Mouse (Mus musculus) gonadal fat pad, adult 2 months (tissue): ENCODE measurements around the gene Ndel1. TPM values are rescaled to one million over a fixed set of nuclear protein-coding genes. Genes with fewer than 3 reads are reported as not detected.
"Not testable (repeated sequence)": the region's sequence is repeated elsewhere in the genome, so short reads cannot be mapped to it uniquely, and the experiment has no call there.

Experiments
- DNase-seq: peaks from one replicate; pipeline ENCODE4 v3.0.0-alpha.2; 2012; ENCODE audit warnings: low read depth
- polyA plus RNA-seq: library from polyadenylated mRNA; depleted of rRNA; stranded (reverse); fragments of >200 nt; gene quantifications from 2 replicates; pipeline ENCODE4 v1.2.3, GENCODE M21; 2012

Gene Ndel1
- polyA plus RNA-seq, 1 experiment = 82.3 TPM

DNA sequence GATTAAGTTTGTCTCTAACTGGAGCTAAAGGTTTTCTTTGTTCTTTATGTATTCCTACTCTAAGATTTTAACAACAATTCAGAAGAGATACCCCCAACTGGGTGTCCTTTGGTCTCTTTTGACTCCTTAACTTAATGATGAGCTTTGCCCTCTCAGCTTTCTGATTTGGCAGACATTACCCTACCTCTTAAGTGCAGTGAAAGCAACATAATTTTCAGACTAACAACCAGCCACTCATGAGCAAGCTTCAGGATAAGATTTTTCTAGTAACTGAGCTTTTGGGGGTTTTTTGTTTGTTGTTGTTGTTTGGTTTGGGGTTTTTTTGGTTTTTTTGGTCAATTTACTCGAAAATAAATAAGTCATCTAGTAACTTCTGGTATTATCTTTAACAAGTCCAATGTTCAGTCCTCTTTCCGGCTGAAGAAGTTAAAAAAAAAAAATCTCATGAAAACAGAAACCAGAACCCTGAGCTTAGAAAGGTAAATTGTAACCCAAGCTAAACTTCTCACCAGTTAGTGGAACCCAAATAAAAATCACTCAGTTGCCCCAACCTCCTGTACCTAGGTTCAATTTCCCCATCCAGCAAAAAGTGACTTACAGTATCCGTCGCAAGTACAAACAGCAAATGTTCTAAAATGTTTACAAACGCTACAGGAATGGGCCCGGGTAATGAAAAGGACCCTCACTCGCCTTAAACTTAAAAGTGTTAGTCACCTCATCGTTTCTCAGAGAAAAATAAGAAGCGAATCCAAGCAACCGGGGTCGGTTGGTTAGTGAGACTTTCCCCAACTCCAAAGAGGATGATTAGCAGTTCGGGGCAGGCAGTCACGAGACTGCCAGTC lies 19.8 kb downstream of the Ndel1 start:
- DNase-seq = no peak

DNA sequence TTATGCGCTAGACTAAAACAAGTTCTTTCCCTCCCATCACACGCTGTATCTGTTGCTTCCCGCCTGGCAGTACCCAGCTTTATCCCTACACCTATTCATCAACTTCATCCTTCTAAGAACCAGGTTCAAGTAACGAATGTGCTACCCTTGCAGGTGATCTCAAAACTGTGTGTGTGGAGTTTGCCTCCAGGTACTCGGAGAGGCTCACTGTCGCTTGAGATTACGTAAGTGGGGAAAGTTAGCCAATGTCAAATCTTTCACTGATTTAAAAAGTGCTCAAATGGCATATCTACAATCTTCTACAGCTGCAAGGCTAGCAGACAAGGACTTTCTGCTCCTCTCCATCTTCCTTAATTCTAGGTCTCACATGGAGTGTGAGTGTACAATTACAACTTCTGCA lies 20.8 kb downstream of the Ndel1 start:
- no peak for DNase-seq

DNA sequence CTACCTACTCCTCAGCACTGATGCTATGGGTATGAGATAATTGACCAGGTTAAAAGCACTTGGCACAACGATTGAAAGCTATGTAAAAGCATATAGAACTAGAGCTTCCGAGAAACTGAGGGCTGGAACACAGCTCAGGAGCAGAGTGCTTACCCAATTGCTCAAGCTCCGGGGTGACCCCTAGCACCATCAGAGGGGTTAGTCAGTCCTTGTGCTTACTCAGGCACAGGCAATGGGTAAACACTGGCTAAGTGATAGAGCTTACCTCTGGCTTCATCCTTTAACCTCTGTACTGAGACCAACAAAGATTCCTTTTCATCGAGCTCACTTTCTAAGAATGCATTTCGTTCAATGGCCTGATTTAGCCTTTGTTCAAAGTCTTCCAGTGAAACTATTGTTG lies 32.1 kb downstream of the Ndel1 start:
- no peak for DNase-seq

DNA sequence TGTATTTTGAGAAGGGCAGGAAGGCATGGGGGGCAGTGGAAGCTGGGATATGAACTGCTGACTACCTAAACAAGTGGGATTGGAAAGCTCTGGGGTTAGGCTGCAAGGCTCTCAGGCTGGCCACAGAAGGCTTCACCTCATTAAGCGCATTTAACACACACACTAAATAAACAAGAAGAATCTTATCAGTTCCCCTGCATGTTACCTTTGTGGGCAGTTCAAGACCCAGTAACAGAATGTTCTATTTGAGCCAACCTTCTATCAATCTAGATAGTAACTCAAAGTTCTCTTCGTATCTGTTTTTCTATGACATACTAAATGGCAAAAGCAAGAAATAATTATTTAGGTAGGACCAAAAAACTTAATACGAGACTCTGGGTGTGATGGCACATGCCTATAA lies 36.6 kb downstream of the Ndel1 start:
- DNase-seq = no peak

DNA sequence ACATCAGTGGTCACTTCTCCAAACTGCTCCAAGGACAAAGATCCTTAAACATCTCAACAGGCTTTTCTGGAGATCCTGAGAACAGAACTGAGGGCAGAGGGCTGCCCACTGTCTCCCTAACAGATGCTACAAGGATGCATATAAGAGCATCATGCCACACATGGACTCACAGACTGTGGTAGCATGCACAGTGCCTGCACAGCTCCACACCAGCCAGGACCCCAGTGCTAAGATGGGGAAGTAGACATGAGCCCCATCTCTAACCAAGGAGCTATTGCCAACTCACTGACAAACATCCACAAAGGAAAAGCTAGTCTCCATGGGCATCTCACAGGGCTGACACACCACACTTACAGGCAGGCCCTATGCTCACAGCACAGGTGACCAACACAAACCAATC lies 38.1 kb downstream of the Ndel1 start:
- DNase-seq = no peak

DNA sequence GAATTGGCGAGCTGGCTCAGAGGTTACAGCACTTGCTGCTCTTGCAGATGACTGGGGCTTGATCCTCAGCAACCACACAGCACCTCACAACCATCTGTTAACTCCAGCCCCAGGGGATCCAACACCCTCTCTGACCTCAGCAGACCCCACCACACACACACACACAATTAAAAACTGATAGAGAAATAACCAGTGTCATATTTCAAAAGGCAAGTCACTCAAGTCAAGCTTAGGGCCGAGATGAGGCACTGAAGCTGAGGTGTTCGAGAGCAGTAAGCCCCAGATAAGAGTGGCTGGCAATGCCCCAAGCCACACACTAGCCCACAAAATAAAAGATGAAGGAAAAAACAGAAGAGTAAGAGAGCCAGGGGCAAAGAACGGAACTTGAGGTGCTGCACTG lies 38.9 kb downstream of the Ndel1 start:
- DNase-seq = no peak

DNA sequence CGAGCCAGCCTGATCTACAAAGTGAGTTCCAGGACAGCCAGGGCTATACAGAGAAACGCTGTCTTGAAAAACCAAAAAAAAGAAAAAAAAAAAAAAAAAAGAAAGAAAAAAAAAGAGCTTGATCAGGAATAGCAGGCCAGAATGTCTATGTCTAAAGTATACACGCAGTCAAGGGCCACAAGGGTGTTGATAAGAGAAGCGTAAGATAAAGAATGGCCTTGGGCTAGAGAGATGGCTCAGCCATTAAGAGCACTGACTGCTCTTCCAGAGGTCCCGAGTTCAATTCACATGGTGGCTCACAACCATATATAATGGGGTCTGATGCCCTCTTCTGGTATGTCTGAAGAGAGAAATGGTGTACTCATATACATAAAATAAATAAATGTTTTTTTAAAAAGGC lies 40.1 kb downstream of the Ndel1 start:
- not testable (repeated sequence) for DNase-seq

DNA sequence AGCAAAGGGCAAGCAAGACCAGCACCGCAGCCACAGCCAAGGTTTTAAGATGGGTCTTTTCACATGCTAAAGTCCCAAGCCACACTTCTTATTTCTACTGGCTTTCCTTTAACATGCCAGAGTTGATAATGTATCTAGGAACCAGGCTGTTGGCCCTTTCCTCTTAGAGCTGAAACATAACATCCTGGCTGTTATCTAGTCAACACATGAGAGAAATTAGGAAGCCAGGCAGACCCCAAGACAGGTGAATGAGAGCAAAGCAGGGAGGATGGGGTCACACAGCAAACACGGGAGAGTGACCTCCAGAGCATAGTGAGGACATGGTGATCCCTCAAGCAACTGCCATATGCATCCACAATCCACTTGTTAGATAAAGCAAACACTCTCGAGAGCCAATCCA lies 44.9 kb downstream of the Ndel1 start:
- DNase-seq = no peak

DNA sequence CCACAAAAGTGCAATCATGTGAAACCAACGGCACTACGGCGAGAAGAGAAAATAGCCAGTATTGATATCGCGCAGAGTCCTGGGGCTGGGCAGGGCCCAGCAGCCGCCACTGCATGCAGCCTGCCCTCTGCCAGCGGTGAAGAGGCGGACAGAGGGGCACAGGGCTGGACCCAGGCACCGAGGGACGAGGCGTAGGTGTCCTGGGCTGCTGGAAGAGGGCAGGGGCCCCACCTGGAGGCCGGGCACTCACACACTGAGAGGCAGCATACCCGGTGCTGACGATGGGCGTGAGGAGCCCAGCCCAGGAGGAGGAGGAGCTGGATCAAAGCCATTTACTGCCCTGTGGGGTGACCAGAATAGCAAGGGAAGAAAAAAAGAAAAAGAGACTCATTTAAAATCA lies 49.3 kb downstream of the Ndel1 start:
- no peak for DNase-seq

DNA sequence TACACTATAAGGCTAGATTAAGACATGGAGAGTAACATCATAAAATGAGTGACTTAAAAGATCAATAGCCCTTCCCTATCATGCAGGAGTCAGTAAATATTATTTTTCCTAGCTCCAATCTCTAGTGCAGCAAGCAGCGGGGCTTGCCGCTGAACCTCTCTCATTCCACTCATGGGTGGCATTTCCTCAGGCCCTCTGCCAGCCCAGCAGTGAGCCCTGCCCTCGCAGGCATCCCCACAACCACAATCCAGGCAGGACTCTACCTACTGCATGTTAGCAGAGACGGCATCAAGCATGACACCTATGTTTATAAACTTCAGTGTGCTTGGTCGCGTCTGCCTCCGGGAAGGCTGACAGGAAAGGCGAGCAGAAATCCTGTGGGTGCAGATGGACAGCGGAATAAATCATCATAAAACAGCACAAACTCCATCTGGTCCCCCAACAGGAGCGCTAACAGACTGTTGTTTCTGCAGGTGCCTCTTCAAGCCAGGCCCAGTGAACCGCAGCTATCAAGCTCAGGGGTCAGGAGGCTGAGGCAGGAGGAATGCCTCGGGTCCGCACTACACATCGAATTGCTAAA lies 52.3 kb downstream of the Ndel1 start:
- no peak for DNase-seq

DNA sequence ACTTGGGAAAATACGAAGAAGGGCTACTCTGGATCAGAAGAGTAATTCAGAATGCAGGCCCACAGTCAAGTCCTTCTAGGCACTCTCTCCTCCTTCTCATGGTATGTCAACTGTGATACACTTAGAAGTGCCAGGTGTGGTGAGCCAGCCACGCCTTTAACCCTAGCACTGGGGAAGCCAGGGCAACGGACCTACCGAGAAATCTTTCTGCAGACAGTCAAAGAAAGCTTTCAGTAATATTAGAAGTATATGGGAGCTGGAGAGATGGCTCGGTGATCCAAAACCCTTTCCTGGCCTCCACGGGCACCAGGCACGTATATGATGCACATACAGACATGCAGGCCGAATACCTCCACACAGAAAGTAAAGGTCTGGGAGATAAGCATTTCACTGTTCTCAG lies 53.2 kb downstream of the Ndel1 start:
- DNase-seq = no peak

DNA sequence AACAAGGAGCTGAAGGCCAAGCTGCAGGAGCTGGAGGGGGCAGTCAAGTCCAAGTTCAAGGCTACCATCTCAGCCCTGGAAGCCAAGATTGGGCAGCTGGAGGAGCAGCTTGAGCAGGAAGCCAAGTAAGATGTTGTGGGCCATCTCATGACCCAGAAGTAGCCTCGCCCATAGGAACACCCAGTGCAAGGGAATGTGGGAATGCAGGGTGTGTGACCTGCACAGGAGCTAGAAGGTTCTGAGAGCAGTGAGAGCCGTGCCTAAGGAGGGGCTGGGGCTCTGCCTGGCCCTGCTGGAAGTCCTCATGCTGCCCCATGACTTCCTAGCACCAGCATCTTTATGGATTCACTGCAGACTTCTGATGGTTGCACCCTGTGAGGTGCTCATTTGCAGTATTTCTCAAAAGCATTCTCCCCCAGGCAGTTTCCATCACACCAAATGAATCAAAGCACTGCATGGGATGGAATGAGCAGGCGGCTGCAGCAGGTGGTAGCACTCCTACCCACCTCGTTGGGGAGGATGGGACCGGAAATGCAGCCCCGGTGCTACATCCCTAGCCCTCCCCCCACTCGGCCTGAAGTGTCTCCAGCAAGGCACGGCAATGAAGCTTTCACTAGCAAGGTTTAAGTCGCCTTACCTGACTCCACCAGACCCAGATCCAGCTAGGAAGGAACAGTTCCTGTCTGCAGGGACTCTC lies 59.6 kb downstream of the Ndel1 start:
- DNase-seq = no peak

DNA sequence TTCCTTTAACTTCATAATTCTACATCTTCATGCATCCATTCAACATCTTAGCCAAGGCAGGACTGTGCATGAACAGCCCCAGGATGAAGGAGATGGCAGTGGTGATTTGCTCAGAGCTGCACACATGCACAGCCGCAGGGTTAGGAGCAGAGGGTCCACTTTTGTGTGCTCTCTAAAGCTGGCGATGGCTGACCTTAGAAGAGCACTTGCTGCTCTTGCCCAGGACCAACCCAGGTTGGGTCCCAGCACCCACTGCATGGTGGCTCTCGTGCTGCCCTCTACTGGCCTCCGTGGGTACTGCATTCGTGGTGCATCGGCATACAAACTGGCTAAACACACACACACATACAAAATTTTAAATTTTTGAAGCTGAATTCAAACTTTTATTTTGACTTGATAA lies 63.9 kb downstream of the Ndel1 start:
- DNase-seq = no peak

DNA sequence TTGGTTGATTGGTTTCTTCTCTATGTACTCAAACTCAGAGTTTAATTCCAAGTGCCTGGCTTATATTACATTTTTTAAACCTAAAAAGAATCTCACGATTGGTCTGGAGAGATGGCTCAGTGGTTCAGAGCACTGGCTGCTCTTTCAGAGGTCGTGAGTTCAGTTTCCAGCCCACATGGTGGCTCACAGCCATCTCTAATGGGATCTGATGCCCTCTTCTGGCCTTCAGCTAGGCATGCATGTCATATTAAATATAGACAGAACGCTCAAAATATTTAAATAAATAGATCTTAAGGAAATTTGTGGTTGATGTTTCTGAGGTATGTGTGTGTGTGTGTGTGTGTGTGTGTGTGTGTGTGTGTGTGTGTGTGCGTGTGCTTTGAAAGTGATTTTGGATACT lies 66.5 kb downstream of the Ndel1 start:
- DNase-seq = no peak

DNA sequence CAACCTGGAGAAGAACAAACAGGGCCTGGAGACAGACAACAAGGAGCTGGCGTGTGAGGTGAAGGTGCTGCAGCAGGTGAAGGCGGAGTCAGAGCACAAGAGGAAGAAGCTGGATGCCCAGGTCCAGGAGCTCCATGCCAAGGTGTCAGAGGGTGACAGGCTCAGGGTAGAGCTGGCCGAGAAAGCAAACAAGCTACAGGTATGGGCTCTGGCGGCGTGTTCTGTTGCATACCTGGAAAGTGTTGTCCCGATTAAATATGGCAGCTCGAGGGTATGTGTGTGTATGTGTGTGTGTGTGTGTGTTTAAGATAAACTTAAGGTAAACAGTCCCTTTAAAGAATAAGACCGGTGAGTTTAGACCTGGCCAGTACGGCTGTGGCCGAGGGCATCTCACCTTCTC lies 73.4 kb downstream of the Ndel1 start:
- no peak for DNase-seq

DNA sequence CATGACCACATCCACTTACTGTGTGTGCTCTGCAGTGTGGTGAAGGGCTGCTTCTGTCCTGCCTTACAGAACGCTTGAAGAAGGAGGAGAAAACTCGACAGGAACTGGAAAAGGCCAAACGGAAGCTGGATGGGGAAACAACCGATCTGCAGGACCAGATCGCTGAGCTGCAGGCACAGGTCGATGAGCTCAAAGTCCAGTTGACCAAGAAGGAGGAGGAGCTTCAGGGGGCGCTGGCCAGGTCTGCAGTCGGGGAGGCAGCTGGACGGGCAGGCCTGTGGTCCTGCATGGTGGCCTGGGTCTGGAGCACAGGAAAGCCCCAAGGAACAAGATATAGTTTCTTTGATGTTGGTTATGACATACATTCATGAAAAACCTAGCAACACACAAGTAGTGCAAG lies 79.9 kb downstream of the Ndel1 start:
- DNase-seq = no peak

DNA sequence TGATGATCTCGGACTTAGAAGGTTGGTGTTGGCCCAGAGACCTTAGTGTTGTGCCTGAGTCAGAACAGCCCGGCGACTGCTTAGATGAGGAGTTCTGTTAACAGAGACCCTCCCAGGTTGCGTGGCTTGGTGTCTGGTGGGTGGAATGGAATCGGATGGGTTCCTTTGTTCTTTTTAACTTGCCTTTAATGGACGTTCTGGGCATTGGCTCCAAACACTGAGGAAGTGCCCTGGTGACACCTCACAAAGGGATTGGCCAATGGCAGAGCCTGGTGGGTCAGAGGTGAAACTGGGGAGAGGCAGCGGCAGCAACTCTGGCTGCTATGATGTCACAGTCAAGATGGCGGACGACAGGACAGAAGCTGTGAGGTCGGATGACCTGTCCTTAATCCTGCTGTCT lies 80.9 kb downstream of the Ndel1 start:
- no peak for DNase-seq

DNA sequence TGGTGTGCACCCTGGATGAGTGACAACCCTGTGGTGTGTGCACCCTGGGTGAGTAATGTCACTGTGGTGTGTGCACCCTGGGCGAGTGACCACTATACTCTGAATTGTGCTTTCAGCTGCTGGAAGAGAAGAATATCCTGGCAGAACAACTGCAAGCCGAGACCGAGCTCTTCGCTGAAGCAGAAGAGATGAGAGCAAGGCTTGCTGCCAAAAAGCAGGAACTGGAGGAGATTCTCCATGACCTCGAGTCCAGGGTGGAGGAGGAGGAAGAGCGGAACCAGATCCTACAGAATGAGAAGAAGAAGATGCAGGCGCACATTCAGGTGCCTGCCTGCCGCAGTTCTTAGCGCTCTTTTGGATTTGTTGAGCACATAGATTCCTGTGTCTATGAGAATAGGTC lies 84.4 kb downstream of the Ndel1 start:
- DNase-seq = no peak

DNA sequence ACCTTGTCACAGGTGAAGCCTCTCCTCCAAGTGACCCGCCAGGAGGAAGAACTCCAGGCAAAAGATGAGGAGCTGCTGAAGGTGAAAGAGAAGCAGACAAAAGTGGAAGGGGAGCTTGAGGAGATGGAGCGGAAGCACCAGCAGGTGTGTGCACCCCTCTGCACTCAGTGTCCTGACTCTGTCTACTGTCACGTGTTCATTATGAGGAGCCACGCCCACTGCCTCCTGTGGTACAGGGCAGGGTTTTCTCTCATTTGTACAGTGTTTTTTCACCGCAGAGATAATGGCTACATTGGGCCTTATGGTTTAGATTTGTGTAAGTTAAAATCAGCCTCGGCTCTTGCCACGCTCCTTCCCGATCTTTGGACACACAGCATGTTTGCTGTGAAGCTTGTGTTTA lies 85.8 kb downstream of the Ndel1 start:
- DNase-seq = no peak

DNA sequence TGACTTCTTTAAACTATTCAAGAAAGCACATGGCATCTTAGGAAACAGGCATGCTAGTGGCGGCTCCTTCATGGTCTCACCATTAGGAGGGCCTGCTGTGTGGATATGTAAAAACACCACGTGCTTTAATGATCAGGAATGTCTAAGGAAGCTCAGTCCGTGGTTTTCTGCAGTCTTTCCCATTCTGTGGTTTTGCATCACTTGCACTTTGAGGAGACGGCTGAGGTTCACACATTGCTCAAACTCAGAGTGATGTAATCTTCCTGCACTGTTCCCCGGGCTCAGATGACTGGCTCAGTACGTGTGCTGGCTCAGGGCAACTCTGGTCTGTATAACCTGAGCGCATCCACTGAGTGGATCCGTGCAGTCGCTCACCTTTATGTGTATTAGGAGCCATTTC lies 89.3 kb downstream of the Ndel1 start:
- no peak for DNase-seq

DNA sequence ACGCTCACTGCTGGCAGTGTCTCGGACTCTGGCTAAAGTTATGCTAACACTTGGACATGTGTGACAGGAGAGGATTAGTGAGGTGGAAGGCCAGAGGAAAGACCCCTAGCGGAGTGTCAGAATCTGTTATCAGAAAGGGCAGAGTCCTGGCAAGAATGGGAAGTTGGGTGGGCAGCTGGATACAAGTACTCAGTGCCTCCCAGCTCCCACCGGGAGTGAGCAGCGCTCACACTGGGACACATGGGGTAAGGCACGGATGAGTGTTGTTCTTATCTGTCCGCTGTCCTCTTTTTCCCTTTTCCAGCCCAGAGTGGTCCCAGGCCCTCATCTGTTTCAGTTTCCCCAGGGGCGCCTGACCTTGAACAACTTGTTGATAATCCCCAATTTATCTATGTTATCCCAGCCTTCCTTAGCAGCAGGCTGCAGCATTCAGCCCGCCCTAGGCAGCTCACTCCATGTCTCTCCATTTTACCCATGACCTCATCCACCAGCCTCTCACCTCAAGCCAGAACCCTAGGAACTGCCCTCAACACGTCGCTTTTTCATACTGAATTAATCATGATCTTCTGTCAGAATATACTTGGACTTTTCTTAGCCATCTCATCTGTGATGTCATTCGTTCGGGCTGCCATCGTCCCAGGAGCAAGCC lies 91.1 kb downstream of the Ndel1 start:
- no peak for DNase-seq

DNA sequence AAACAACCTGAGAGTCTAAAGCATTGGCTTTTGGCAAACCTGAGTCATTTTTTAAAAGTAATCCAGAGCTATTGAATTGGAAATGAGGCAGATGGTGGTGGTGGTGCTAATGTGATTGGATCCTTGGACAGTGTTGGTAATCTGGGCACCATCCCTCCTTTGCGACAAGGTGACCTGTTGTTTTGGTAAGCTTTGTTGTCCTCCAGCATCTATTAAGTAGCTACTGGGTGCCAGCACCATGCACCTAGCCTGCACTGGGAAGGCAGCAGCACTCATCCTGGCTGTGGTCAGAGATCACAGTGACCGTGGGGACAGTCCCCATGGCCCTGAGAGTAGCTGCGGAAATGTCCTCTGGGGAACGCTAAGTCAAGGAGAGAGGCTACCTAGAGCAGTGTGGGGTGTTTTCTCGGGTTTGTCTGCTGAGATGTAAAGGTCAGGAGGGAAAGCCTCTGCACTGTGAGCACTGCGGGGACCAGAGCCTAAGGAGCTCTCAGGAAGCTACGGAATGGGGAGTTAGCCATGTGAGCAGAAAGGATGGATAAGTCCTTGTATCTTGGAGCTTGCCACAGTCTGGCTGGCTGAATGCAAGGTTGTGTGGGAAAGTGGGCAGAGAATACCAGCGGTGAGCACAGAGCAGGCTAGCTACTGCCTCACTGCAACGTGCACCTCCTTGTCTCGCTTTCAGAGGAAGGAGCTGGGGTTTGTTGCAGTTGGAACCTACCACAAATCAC lies 91.8 kb downstream of the Ndel1 start:
- DNase-seq = no peak
